Mouse (Mus musculus) cerebellum, adult 9-11 months (tissue): ENCODE measurements around the gene Gnaq.

Source experiments
- DNase-seq: peaks from one replicate; pipeline ENCODE4 v3.0.0; 2022

Gene Gnaq

GRCm38 (mm10) chr19:16325911-16326310 lies 193.3 kb downstream of the Gnaq start:
- DNase-seq = no peak

DNA sequence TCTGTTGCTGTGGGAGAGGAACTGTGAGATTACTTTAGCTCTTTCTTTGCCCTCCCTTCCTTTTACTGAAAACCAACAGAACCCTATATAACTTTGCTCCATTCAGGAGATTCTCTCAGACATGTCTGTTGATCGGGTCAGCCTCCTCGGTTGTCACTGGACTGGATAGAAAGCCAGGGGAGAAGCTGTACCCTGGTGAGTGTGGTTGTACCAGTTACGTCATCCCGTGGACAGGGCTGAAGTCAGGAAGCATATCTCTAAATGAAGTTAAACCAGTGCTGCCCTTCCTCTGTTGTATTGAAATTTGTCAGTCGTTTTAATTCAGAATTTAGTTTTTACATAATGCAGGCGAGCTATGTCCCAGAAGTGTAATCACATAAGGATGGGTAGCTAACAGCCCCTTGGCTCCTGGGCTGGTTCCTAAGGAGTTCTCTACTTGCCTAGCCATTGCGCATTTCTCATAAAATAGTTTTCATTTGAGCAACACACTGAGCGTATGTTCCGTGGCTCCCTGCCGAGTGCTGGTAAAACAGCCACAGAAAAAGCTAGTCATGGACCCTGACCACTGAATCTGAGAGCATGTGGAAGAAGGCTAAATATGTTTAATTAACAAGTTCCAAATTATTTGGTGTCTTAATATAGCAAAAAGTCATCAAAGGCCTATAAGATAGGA lies 194.9 kb downstream of the Gnaq start:
- DNase-seq = peak; percentile 43

GRCm38 (mm10) chr19:16328074-16328850 lies 195.6 kb downstream of the Gnaq start:
- DNase-seq = peak; percentile 86

- no peak for DNase-seq
Observed at GRCm38 (mm10) chr19:16329056-16329455, 196.4 kb downstream of the Gnaq start.

DNA sequence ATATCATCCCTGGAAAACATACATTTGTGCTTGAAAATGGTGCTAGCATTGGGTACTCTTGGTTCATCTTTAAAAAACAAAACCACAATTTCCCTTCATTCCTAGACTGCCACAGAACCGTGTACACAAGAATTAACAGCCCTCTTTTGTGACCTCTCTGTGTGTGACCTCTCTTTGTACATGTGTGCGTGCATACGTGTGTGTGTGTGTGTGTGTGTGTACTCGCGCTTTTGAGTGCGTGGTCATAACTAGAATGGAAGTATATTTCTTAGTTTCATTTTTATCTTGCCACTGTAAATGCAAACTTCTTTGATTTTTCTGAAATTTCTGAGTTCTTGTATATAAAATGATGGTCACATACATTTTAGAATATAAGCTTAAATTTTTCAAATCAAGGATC lies 197.0 kb downstream of the Gnaq start:
- no peak for DNase-seq

DNA sequence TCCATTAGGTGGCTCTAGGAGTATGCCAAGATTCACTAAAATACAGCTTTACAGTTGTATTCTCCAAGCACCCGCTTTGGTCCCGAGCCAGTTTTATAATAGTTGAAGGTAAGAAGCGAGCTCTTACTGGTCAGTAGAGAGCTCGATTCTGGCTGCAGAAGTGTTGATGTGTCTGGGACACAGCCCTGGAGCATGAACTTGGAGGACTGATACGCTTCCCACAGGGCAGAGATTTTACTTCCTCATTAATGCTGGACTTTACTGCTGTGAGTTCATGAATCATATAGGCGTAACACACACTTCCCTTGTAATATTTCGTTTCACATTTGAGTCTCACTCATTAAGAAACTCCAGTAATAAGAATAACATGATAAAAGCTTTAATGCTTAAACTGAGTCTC lies 197.5 kb downstream of the Gnaq start:
- DNase-seq = no peak

DNA sequence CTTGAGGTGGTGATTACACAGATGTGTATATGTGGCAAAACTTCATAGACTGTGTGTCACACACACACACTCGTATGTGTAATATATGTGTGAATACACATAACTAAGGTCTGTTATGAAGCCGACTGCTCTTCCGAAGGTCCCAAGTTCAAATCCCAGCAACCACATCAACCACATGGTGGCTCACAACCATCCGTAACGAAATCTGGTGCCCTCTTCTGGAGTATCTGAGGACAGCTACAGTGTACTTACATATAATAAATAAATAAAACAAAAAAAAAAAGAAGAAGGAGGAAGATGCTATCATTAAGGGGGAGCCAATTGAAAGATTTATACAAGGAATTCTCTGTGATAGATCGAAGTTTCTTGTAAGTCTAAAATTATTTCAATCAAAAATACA lies 198.4 kb downstream of the Gnaq start:
- no peak for DNase-seq

DNA sequence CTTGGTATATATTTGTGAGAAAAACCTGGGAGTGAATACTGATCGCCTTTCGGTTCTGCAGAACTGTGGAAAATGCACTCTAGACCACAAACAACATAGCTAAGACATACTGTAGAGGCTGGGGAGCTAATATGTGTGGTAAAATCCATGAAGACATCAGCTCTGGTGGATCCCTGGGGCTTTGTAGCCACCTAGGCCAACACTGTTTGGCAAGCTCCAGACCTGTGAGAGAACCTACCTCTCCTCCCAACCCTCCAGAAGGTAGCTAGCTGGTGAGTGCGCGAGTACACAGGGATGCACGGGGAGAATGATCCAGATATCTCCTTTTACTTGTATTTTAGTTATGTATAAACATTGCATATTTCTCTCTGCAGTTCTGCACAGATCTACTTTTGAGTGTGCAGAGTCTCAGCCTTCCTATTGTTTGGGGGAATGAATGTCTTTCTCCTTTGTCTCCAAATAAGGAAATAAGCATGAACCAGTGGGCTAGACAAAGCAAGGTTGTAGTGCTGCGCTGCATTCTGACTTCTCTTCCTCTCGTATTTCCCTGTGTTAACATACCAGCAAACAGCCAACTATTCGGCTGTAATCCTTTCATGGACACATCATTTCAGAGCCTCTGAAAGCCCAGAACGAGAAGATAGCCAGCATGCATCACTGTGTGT lies 205.4 kb downstream of the Gnaq start:
- DNase-seq = peak; percentile 52

- no peak for DNase-seq
Observed at GRCm38 (mm10) chr19:16339954-16340586, 207.4 kb downstream of the Gnaq start.

GRCm38 (mm10) chr19:16342702-16343101 lies 210.1 kb downstream of the Gnaq start:
- DNase-seq = no peak

DNA sequence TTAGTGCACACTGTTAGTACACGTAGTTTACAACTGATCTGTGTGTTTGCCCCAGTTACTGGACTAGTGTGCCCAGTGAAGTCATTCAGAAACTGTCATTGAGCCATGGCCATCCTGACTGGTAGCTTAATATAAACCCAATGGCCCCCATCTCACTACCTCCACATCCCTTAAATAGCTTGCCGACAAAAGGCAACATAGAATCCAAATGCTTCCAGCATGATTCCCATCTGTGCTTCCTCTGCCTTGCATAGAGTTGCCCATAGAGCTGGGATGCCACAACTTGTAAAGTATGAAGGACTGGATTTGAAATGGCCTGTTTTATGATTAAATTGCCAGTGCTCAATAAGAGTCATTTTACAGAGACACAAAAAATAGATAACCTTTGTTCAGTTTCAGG lies 212.9 kb downstream of the Gnaq start:
- DNase-seq = no peak

GRCm38 (mm10) chr19:16347037-16347436 lies 214.4 kb downstream of the Gnaq start:
- no peak for DNase-seq

DNA sequence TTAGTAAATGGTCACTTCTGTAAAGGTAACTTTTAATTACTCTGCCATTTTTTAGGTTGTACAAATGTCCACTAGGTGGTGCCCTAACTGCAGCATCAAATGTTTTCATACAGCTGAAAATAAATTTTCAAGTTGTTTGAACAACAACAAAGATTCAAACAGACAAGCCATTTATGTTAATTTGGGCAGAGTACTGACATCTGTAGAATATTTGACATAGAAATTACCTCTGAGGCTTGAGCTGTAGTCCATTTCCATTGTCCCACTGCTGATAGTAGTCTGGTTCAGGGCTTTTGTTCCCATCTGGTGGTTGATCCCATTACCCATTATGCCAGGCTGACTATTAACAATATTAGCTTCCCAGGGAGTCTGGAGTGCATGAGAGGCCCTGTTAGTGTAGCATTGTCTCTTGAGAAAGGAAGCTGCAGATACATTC lies 221.1 kb downstream of the Gnaq start:
- DNase-seq = no peak

GRCm38 (mm10) chr19:16358148-16358547 lies 225.5 kb downstream of the Gnaq start:
- DNase-seq = no peak

GRCm38 (mm10) chr19:16358905-16359304 lies 226.3 kb downstream of the Gnaq start:
- DNase-seq = no peak

DNA sequence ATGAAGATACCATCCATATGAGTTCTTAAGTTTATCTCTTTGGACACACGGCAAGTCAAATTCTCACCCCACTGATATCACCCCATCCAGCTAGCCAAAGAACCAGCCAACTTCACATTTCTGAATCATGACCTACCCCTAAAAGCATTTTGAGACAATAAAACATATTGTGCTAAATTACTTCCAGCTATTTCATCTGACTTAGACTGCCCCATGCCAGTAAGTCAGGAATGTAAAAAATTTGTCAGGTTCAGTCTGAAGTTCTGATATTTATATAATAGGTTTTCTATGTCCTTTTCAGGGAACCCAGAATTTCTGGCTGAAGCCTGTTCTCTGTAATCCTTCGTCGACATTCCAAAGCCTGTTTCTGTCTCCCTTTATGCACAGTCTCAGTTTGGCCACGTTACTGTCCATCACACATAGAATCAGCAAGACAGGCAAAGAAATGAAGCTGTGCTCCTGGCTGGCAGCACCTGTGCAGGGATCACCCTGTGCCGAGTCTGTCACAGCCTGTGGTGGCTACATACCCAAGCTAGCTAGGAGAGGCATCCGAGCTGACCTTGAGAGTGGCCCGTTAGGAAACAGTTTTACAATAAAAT lies 233.9 kb downstream of the Gnaq start:
- no peak for DNase-seq

DNA sequence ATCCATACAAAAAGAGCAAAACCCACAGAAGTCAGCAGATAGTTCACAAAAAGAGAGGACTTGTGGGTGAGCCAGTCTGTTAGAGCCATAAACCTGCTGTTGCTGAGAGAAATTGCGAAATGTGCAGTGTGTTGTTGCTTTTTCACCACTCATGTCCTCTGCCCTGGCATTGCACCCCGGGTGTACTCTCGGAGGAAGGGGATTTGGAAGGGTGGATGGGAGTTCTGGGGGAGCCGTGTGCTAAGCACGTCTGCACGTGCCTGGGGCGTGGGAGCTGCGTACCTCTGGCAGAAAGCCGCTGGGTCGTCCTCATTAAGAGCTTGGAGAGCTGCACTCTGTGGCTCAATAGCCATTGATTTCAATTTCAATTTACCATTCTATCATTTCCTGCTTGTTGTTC lies 234.6 kb downstream of the Gnaq start:
- DNase-seq = no peak

DNA sequence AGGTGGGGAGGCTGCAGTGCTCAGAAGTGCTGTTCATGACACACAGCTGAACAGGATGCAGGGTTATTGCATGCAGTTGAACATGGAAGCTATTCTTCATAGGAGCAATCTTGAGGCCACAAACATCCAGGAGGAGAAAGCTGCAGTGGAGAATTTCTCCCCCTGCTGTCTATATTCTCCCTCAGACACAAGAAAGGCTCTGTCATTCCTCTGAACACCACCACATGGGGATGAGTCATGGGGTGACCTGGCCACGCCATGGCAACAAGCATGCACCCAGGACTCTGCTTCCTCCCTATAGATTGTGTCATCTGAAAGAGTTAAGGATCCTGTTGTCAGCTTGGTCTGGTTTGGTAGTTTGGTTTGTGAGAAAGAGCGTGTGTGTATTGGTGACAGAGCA lies 239.0 kb downstream of the Gnaq start:
- DNase-seq = no peak

- DNase-seq = no peak
Observed at GRCm38 (mm10) chr19:16372752-16373486, 240.3 kb downstream of the Gnaq start.

DNA sequence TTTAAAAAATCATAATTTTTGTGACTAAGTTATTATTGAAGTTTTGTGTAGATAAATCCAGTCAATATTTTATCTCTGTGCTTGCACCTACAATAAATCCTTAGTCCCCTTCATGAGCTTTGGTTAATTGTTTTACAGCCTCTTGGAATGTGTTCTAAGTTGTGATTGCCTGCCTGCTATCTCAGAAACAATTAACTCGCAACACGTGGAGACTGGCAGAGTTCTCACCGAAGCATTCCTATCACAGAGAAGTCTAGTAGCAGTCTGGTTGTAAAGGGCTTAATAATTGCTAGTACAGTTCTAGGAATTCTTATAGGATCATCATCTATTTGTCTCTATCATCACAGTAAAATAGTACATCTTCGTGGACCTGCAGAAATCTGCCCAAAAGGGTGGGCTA lies 243.2 kb downstream of the Gnaq start:
- no peak for DNase-seq

DNA sequence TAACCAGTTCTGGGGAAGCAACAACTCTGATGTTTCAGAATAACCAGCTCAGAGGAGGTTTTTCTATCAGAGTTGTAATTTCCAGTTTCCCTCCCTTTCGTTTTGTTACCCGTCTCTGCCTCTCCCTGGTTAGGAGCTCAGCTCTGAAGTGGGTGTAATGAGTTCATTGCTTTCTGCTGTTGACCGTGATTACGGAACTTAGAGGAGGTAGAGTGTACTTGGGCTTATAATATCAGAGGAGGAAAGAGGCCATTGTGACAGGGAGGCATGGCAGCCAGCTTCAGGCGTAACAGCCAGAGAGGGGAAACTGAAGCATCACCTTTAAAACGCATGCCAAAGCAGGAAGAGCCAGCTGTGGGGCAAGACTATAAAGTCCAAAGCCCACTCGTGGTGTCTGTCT lies 245.9 kb downstream of the Gnaq start:
- no peak for DNase-seq

GRCm38 (mm10) chr19:16379687-16380086 lies 247.1 kb downstream of the Gnaq start:
- DNase-seq = no peak
